Mouse (Mus musculus) ZHBTc4 (cell line): ENCODE measurements around the gene Ppp6r3.

Experiments
- DNase-seq: peaks from one replicate; pipeline ENCODE4 v3.0.0-alpha.2; 2011; ENCODE audit warnings: low read depth, low spot score

Ppp6r3 gene

GRCm38 (mm10) chr19:3576451-3577264 is 1.1 kb upstream of the Ppp6r3 start:
- no peak for DNase-seq

DNA sequence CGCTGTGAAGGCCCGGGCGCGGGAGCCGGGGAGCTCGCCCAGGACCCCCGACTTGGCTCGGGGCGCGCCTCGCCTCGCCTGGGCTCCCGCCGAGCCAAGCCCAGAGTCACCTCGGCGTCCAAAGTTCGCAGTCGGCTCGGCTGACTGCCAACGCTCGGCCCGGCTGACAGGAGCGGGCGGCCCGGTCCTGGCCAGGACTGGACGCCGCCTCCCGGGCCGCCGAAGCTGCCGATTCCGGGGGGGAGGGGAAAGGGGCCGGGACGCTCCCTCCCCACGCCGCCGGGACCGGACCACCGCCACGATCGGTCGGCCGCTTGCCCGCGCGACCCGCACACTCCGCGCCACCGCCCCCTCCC is 295 bp downstream of the Ppp6r3 start:
- DNase-seq: no peak

DNA sequence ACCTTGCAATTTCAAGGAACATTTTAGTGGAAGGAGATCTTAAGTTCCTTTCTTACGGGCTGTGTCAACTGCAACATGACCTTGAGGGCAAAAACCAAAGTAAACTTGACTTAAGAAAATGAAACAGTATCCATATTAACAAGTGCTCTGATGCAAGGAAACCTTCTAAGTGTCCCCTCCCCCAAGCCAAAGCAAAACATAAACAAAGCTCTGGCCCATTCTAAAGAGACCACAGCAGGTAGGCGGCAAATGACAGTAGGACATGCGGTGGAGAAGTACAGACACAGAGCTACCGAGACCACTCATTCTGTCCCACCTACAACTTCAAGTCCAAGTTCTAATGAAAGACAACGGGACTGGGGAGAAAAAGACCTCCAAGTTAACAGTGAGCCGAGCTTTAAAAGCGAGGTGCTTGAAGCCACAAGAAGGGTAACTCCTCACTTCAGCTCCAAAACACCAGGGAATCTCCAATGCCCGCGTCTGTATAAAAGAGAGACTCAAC is 905 bp downstream of the Ppp6r3 start:
- DNase-seq: peak; percentile 45

DNA sequence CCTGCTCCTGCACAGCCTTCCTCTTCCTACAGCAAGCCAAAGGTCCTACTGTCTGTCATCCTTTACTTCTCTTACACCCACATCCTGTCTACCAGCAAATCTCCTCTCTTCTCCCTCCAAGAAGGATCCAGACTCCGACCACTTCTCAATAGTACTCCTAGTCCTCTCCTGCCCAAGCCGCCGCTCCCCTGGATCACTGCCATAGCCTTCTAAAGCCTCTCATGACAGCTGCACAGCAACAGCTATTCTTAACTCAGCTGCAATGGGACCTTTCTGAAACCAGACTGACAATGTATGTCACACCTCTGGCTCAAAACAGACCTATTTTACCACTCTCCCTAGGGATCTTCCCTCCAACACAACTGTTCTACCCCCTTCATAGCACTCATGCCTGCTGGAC is 11.2 kb downstream of the Ppp6r3 start:
- DNase-seq: no peak

GRCm38 (mm10) chr19:3562752-3563151 is 12.8 kb downstream of the Ppp6r3 start:
- DNase-seq: no peak

GRCm38 (mm10) chr19:3562298-3562697 is 13.3 kb downstream of the Ppp6r3 start:
- peak; percentile 43 for DNase-seq

- no peak for DNase-seq
These were observed 19.3 kb downstream of the Ppp6r3 start for GRCm38 (mm10) chr19:3556169-3556827.

- no peak for DNase-seq
These were observed 20.8 kb downstream of the Ppp6r3 start for GRCm38 (mm10) chr19:3554785-3555184.

DNA sequence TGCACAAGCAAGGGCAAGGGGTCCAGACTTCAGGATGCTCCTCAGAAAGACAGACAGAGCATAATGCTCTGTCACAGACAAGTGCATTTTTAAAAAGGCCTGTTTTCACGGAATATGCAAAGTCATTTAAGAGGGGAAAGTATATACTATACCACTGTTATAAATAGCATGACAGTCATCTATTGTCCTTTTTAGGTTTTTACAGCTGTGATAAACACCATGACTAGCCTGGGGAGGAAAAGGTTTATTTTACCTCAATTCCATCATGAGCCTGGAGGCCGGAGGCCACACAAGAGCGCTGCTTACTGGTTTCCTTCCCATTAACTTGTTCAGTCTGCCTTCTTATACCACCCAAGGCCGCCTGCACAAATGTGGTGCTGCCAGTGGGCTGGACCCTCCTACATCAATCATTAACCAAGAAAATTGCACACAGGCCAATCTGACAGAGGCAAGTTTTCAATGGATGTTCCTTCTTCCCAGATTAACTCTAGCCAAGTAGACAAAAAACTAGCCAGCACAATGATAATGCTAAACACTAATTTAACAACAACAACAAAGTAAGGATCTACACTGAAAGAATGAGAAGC is 23.9 kb downstream of the Ppp6r3 start:
- DNase-seq: no peak

- no peak for DNase-seq
These were observed 25.4 kb downstream of the Ppp6r3 start for GRCm38 (mm10) chr19:3550101-3550500.

- DNase-seq: no peak
These were observed 26.3 kb downstream of the Ppp6r3 start for GRCm38 (mm10) chr19:3549263-3549662.

- peak; percentile 30 for DNase-seq
These were observed 27.2 kb downstream of the Ppp6r3 start for GRCm38 (mm10) chr19:3548311-3548710.

GRCm38 (mm10) chr19:3544995-3545394 is 30.6 kb downstream of the Ppp6r3 start:
- no peak for DNase-seq

DNA sequence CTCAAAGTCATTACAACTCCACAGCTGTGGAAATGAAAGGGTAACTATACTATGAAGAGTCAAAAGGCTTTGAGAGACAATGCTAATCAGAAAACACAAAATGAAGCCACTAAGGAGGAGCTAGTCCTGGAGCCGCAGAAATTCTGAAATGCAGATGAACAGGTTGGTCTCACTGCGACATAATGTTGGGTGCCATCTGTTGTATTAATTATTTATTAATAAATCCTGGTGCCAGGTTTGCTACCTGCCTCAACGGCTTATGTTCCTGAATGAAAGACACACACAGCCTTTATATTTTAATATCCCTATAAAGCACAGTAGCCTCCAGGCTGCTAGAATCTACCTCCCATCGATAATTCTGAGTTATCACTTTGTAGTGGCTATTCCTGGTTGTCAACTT is 33.0 kb downstream of the Ppp6r3 start:
- DNase-seq: no peak

DNA sequence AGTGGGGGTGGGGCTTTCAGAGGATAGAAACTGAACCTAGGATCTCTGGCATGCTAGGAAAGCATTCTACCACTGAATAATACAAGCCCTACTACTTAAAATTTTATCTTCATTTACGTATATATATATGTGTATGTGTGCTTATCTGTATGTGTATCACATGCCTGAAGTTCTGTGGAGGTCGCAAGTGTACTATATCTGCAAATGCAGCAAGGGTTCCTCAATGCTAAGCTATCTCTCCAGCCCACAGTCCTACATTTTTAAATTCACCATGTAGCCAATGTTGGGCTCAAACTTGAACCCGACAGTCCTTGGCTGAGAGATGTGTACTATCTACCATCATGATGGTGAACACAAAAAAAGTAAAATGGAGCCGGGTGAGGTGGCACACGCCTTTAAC is 34.6 kb downstream of the Ppp6r3 start:
- no peak for DNase-seq

DNA sequence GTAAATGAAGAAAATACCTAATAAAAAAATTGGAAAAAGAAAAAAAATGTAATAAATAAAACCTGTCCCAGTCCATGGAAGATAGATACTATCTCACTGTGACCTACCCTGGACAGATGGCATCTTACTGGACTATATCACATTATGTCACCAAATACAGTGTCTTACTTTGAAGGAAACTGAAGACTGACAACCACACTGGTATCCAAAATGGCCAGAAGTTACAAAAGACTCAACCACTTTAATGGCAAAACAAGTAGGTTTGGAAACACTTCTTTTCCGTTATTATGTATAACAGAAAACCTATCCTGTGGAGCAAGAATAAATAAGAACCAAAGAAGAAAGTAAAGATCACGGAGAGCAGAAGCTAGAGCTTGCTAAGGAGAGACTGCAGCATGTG is 35.3 kb downstream of the Ppp6r3 start:
- DNase-seq: no peak

DNA sequence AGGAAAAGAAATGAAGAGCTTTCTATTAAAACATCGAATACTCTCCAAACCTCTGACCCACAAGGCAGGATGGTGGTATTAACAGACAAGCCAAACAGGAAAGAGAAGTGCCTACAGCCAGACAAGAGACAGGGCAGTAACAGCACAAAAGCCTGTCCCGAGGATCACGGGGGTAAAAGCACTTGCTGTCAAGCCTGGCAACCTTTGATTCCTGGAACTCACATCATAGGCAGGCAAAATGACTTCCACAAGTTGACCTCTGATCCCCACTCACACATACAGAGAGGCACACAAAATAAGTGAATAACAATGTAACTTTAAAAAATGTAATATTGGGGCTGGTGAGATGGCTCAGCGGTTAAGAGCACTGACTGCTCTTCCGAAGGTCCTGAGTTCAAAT is 36.1 kb downstream of the Ppp6r3 start:
- no peak for DNase-seq

GRCm38 (mm10) chr19:3537658-3538057 is 37.9 kb downstream of the Ppp6r3 start:
- peak; percentile 25 for DNase-seq

DNA sequence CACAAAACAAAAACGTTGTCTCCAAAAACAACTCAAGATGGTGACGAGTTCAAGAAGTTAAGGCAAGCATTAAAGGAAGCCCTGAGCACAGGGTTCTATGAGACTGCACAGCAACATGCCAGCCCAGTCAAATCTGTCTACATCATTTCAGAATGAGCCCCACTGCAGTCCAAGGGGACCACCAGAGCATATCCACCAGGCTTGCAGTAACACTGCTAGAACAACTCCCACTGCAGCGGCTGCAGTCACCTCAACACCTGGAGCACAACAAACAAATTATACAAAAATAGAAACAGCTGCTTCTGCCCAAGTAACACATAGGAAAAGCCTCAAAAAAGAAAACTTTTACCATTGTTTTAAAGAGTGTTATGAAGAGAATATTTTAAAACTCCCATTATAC is 40.6 kb downstream of the Ppp6r3 start:
- no peak for DNase-seq

DNA sequence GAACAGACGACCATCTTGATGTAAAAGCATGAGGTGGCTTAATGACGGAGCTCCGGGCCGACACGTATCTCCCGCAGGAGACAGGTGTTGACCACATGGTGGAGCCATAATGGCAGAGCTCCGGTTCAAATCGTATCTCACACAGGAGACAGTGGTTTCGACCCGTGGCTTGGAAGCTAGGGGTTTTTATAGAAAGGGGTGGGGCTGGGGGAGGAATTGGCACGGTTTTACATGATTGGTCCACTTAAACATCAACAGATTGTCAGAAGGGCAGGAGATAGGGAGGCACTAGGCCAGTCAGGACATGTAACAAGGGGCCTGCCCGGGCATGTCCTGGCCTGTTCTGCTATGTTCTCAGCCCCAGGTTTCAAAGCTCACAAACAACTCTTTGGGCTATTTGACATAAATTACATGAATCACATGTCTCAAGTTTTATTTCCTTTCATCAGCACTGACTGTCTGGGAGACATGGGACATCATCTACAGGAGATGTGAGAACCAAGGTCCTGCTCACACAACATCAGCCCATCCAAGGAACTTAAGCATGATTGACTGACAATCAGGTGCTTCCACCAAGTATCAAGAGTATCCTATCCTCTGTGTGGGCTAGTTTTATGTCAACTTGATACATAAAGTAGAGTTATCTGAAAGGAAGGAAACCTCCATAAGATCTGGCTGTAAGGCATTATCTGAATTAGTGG is 42.1 kb downstream of the Ppp6r3 start:
- peak; percentile 90 for DNase-seq

GRCm38 (mm10) chr19:3532717-3533260 is 42.8 kb downstream of the Ppp6r3 start:
- peak; percentile 85 for DNase-seq

GRCm38 (mm10) chr19:3529781-3530180 is 45.8 kb downstream of the Ppp6r3 start:
- DNase-seq: no peak
